Mouse (Mus musculus) brain, embryonic 14.5 days (tissue): ENCODE measurements around the gene Capza1. TPM values are rescaled to one million over a fixed set of nuclear protein-coding genes. Genes with fewer than 3 reads are reported as not detected.

Experiments used
- DNase-seq: peaks from one replicate; pipeline ENCODE4 v3.0.0-alpha.2; 2011; ENCODE audit warnings: low read depth
- CTCF ChIP-seq: fragments of 200-500 bp; IDR thresholded peaks from 2 replicates; pipeline ENCODE4 v1.5.1; 2012; ENCODE audit warnings: inconsistent platforms, mild to moderate bottlenecking, moderate library complexity, borderline replicate concordance; ENCODE audit not compliant: insufficient read depth, insufficient read length; ENCODE audit errors: extremely low read depth
- POLR2A ChIP-seq: fragments of 200-500 bp; IDR thresholded peaks from 2 replicates; pipeline ENCODE4 v1.6.1; 2012; ENCODE audit warnings: mild to moderate bottlenecking, inconsistent platforms, borderline replicate concordance; ENCODE audit not compliant: poor library complexity, insufficient read depth, insufficient read length, severe bottlenecking; ENCODE audit errors: extremely low read depth
- polyA plus RNA-seq: library from polyadenylated mRNA; depleted of rRNA; stranded (reverse); fragments of >200 nt; gene quantifications from 2 replicates; pipeline ENCODE4 v1.2.3, GENCODE M21; 2012

Gene Capza1
- polyA plus RNA-seq, 1 experiment = 77.9 TPM

- DNase-seq = no peak
Observed at GRCm38 (mm10) chr3:104791671-104792070, 72.6 kb downstream of the Capza1 start.

GRCm38 (mm10) chr3:104791017-104791416 is 73.3 kb downstream of the Capza1 start:
- no peak for DNase-seq
- TF ChIP-seq POLR2A (no peak), CTCF (no peak)

More at GRCm38 (mm10) chr3:104791671-104792070, 72.6 kb downstream of the Capza1 start:
- TF ChIP-seq POLR2A = no peak
- TF ChIP-seq CTCF = no peak

DNA sequence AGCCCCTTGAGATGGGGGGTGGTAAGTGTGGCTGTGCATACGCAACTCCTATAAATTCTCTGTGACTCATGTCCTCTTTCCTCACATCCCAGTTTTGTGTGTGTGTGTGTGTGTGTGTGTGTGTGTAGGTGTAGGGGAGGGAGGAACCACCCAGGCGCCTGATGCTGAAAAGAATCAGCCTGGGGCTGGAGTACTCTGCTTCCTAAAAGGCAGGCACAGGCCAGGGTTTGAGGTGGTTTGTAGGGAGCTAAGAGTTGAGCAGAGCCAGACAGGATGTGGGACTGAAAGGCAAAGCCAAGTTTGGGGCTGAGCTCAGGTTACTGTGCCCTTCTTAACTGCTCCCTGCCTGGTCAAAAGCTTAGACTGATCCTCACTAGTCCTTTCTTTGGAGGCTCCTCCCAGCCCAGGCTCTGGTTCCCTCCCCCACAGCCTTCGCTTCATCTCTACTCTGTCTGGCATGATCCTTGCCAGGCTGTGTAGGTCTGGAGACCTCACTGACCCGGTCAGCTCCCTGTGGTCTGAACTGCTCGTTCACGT is 73.8 kb downstream of the Capza1 start:
- TF ChIP-seq POLR2A = no peak
- no peak for TF ChIP-seq CTCF
- DNase-seq = no peak

DNA sequence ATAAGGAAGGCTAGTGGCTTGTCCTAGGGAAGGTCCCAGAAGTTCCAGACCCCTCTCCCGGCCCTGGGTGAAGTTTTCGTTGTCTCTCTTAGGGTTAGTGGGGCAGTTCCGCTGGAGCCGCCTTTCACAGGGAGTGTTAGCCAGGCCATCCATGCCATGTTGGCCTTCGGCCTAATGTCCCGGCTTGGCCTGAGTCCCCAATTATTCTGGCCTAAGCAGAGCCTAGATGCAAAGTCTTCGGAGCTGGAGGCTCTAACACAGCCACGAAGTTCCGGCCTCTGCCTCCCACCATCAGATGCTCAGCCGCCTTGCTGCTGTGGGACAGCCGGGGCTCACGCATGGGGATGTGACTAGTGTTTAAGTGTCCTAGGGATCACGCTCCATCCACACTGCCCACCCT is 74.5 kb downstream of the Capza1 start:
- TF ChIP-seq POLR2A = no peak
- TF ChIP-seq CTCF = no peak
- DNase-seq = no peak

- no peak for TF ChIP-seq POLR2A
- no peak for TF ChIP-seq CTCF
- peak; percentile 40 for DNase-seq
Observed at GRCm38 (mm10) chr3:104789312-104789605, 75.0 kb downstream of the Capza1 start.

DNA sequence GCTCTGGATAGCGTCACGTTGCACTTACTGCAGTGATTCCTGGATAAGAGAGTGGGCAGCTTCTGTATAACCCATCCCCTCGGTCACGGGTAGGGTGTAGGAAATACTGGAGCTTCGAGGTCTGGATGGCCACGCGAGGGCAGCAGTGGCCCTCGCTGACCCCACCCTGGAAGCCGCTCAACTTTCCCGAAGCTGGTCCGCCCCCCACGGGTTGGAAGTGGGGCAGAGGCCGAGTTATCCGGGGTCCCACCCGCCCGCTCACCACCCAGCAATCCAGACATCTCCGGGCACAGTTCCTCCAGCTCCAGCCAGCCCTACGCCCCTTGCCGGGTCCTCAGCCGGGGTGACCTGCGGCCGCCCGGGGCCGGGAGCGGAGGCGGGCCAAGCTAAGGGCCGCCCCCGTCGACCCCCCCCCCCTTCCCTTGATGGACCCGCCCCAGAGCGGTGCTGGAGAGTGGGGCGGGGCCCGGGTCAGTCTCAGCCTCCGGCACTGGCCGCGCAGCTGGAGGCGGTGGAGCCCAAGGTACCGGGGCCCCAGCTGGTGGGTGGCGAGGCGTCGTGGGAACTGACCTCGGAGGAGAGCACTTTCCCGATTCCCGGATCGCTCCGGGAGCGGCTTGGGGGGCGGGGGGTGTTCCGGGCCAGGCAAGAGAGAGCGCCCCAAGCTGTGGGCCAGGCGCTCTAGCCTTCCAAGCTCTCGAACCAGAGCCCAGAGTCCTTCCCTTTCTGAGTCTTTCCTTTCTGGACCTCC is 75.6 kb downstream of the Capza1 start:
- peak; percentile 84 for DNase-seq

DNA sequence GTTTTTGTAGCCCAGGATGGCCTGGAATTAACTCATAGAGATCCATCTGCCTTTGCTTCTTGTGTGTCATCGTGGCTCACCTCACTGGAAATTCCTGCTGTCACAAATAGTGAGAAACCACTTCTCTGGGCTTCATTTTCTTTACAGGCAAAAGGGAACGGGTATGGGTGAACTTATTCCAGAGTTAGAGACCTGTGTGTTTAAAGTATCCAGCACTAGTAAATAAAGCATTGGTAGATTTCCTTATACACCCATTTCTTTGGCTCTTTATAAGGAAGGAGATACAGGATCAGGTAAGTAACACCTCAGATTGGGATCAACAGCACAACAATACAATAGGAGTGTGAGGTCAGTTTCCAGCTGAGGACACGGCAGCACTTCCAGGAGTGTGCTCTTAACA is 76.2 kb downstream of the Capza1 start, which contains the start of gene Rhoc:
Gene Rhoc (plus strand): TSS at position 301 of the 400 bp plus-strand sequence.
- no peak for DNase-seq
- TF ChIP-seq POLR2A (no peak), CTCF (no peak)

More for the DNA sequence above, 75.6 kb downstream of the Capza1 start:
- TF ChIP-seq POLR2A (peak; percentile 32; the same call in 1 of the 2 replicates), CTCF (peak; percentile 68)

DNA sequence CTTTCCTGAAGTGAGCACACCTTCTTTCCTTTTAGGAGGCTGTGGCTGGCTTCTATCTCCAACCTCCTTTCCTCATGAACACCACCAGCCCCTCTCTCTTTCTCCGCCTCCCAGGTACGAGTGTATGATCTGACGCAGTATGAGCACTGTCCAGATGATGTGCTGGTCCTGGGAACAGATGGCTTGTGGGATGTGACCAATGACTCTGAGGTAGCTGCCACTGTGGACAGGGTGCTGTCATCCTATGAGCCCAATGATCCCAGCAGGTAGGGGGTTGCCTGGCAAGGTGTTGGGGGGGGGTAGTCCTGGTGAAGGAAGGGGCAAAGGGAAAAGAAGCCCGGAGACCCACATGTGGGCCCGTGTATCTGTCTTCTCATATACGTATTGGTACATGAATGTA is 79.0 kb downstream of the Capza1 start:
- TF ChIP-seq CTCF = no peak
- no peak for TF ChIP-seq POLR2A
- DNase-seq = no peak

- TF ChIP-seq CTCF (no peak), POLR2A (no peak)
- no peak for DNase-seq
Observed at GRCm38 (mm10) chr3:104783971-104784500, 80.3 kb downstream of the Capza1 start.

DNA sequence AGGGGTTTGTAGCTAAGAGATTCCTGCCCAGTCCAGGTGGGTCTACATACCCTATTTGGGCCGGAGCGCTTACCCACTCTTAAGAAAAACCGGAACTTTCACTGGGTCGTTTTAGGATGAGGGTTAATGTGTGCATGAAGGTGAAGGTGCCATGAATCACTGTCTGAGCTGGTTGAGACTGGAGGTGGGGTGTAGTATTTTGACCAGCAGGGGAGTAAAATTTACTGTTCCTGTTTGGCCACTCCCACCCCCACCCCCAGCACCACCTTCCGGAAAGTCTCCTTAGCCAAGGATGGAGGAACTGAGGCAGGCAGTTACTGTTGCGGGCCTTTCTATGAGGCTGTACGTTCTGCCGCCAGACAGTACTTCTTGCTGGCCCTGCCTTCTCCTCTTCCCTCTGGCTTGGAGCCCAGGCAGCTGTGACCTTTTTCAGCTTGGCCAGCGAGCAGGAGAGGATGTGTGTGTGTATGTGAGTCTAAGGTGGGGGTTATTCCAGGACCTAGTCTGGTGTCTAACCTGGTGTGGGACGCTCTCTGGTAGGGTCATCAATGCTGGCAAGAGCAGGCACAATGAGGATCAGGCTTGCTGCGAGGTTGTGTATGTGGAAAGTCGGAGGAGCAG is 82.1 kb downstream of the Capza1 start:
- TF ChIP-seq CTCF (no peak), POLR2A (no peak)
- DNase-seq = no peak

- no peak for DNase-seq
- TF ChIP-seq POLR2A (no peak), CTCF (no peak)
Observed at GRCm38 (mm10) chr3:104781471-104781903, 82.8 kb downstream of the Capza1 start, which contains the start of gene Fam19a3. Gene Fam19a3 (minus strand): TSS chr3:104781840.
